Mouse (Mus musculus): ENCODE results near the gene Usp46. TPM values are rescaled to one million over a fixed set of nuclear protein-coding genes. Genes with fewer than 3 reads are reported as not detected.
A peak's percentile ranks its signal among the peaks of the same experiment; 100 is the strongest.

The Usp46 gene
- 10.5 and 13.8 TPM in 2 replicates for total RNA-seq (2012; rRNA removed)

- peaks cover 7 to 19% of the 10 kb centered on the region in 2 experiments; a peak in 3 of 4 replicates for H3K4me1 ChIP-seq (ENCODE audit: control insufficient read depth in 2 of 2, insufficient read depth in 2 of 2, low read length in 2 of 2, poor library complexity in 1 of 2)
- H3K9me3 ChIP-seq (ENCODE audit: control insufficient read depth, insufficient read depth, low read depth, low read length) = no peaks in the 10 kb centered on the region
- TF ChIP-seq CHD2 (IDR thresholded peaks at IDR 0.05; ENCODE audit: low read depth, low read length) = no peak
- TF ChIP-seq HCFC1 (IDR thresholded peaks at IDR 0.05; ENCODE audit: borderline replicate concordance, insufficient read depth, low read length) = no peak; the same call in 1 of the 2 replicates
- TF ChIP-seq MAFK (IDR thresholded peaks at IDR 0.05; ENCODE audit: insufficient read depth, low read depth, low read length) = no peak
- no peak for TF ChIP-seq ZNF384 (IDR thresholded peaks at IDR 0.05; ENCODE audit: low read depth, low read length)
- TF ChIP-seq ZC3H11A (IDR thresholded peaks at IDR 0.05; ENCODE audit: borderline replicate concordance, low read depth, low read length) = no peak
- peak within 1 kb of the TSS; percentile 62 for H3K9ac ChIP-seq (ENCODE audit: insufficient read depth, low read depth, low read length, poor library complexity, severe bottlenecking)
- H3K27ac ChIP-seq (ENCODE audit: insufficient read depth, low read depth, low read length, poor library complexity, severe bottlenecking) = peak within 1 kb of the TSS; percentile 17; the same call in 1 of the 2 replicates
- no peaks in the 10 kb centered on the region for H3K36me3 ChIP-seq (ENCODE audit: control insufficient read depth, insufficient read depth, low read length, poor library complexity, severe bottlenecking)
- peak within 1 kb of the TSS; percentile 78 to 93 for H3K4me3 ChIP-seq (ENCODE audit: insufficient read depth in 1 of 2, low read depth in 1 of 2, low read length in 2 of 2, poor library complexity in 1 of 2, severe bottlenecking in 1 of 2)
- no peak for DNase-seq (ENCODE audit: low read depth, low spot score)
- in situ Hi-C loops (cut with MboI; ENCODE audit: low sequenced_read_pairs in 2 of 2, unreplicated experiment in 2 of 2) = no loop called here
Measured at GRCm38 (mm10) chr5:74067831-74068713, at the start of gene Usp46. TSS of gene Usp46 (minus strand) at chr5:74068431.

GRCm38 (mm10) chr5:74113961-74114689 lies 45.9 kb upstream of the Usp46 start:
- Histone ChIP-seq H3K4me3 (ENCODE audit: insufficient read depth in 1 of 2, low read depth in 1 of 2, low read length in 2 of 2, poor library complexity in 1 of 2, severe bottlenecking in 1 of 2) (no peak overlapping the region), H3K9ac (ENCODE audit: insufficient read depth, low read depth, low read length, poor library complexity, severe bottlenecking) (no peak overlapping the region), H3K36me3 (ENCODE audit: control insufficient read depth, insufficient read depth, low read length, poor library complexity, severe bottlenecking) (no peaks in the 10 kb centered on the region), H3K27ac (ENCODE audit: insufficient read depth, low read depth, low read length, poor library complexity, severe bottlenecking) (no peak overlapping the region), H3K9me3 (ENCODE audit: control insufficient read depth, insufficient read depth, low read depth, low read length) (no peaks in the 10 kb centered on the region), H3K4me1 (ENCODE audit: control insufficient read depth in 2 of 2, insufficient read depth in 2 of 2, low read length in 2 of 2, poor library complexity in 1 of 2) (no peaks in the 10 kb centered on the region)
- TF ChIP-seq CHD2 (IDR thresholded peaks at IDR 0.05; ENCODE audit: low read depth, low read length) = no peak
- no peak for TF ChIP-seq HCFC1 (IDR thresholded peaks at IDR 0.05; ENCODE audit: borderline replicate concordance, insufficient read depth, low read length)
- no peak for TF ChIP-seq ZNF384 (IDR thresholded peaks at IDR 0.05; ENCODE audit: low read depth, low read length)
- TF ChIP-seq ZC3H11A (IDR thresholded peaks at IDR 0.05; ENCODE audit: borderline replicate concordance, low read depth, low read length) = no peak
- TF ChIP-seq MAFK (IDR thresholded peaks at IDR 0.05; ENCODE audit: insufficient read depth, low read depth, low read length) = no peak
- in situ Hi-C loops (cut with MboI; ENCODE audit: low sequenced_read_pairs in 2 of 2, unreplicated experiment in 2 of 2) = no loop called here
- no peak for DNase-seq (ENCODE audit: low read depth, low spot score)

GRCm38 (mm10) chr5:74105445-74105844 lies 37.2 kb upstream of the Usp46 start:
- DNase-seq (ENCODE audit: low read depth, low spot score) = no peak
- H3K27ac ChIP-seq (ENCODE audit: insufficient read depth, low read depth, low read length, poor library complexity, severe bottlenecking) = no peak overlapping the region
- H3K9ac ChIP-seq (ENCODE audit: insufficient read depth, low read depth, low read length, poor library complexity, severe bottlenecking) = no peak overlapping the region
- TF ChIP-seq CHD2 (IDR thresholded peaks at IDR 0.05; ENCODE audit: low read depth, low read length) = no peak
- TF ChIP-seq MAFK (IDR thresholded peaks at IDR 0.05; ENCODE audit: insufficient read depth, low read depth, low read length) = no peak
- no peak for TF ChIP-seq ZC3H11A (IDR thresholded peaks at IDR 0.05; ENCODE audit: borderline replicate concordance, low read depth, low read length)
- no peak for TF ChIP-seq HCFC1 (IDR thresholded peaks at IDR 0.05; ENCODE audit: borderline replicate concordance, insufficient read depth, low read length)
- TF ChIP-seq ZNF384 (IDR thresholded peaks at IDR 0.05; ENCODE audit: low read depth, low read length) = no peak
- no peaks in the 10 kb centered on the region for H3K9me3 ChIP-seq (ENCODE audit: control insufficient read depth, insufficient read depth, low read depth, low read length)
- no peak overlapping the region for H3K4me3 ChIP-seq (ENCODE audit: insufficient read depth in 1 of 2, low read depth in 1 of 2, low read length in 2 of 2, poor library complexity in 1 of 2, severe bottlenecking in 1 of 2)
- in situ Hi-C loops (cut with MboI; ENCODE audit: low sequenced_read_pairs in 2 of 2, unreplicated experiment in 2 of 2) = no loop called here
- H3K4me1 ChIP-seq (ENCODE audit: control insufficient read depth in 2 of 2, insufficient read depth in 2 of 2, low read length in 2 of 2, poor library complexity in 1 of 2) = no peaks in the 10 kb centered on the region
- no peaks in the 10 kb centered on the region for H3K36me3 ChIP-seq (ENCODE audit: control insufficient read depth, insufficient read depth, low read length, poor library complexity, severe bottlenecking)

DNA sequence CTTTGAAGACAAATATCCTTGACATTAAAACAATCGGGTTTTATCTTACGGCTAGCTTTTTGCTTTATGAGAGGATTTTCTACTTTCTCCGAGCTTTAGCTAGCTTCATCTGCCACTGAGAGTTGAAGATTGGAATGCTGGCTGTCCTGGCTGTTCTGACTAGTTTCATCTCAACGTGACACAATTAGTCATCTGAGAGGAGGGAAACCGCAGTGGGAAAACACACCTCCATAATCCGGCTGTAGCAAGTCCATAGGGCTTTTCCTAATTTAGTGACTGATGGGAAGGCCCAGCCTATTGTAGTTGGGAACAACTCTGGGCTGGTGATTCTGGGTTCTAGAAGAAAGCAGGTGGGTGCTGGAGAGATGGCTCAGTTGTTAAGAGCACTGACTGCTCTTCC lies 33.5 kb upstream of the Usp46 start:
- no peaks in the 10 kb centered on the region; a peak in 2 of 4 replicates for H3K4me1 ChIP-seq (ENCODE audit: control insufficient read depth in 2 of 2, insufficient read depth in 2 of 2, low read length in 2 of 2, poor library complexity in 1 of 2)
- no peak overlapping the region for H3K9ac ChIP-seq (ENCODE audit: insufficient read depth, low read depth, low read length, poor library complexity, severe bottlenecking)
- H3K27ac ChIP-seq (ENCODE audit: insufficient read depth, low read depth, low read length, poor library complexity, severe bottlenecking) = no peak overlapping the region
- H3K9me3 ChIP-seq (ENCODE audit: control insufficient read depth, insufficient read depth, low read depth, low read length) = no peaks in the 10 kb centered on the region
- no peaks in the 10 kb centered on the region for H3K36me3 ChIP-seq (ENCODE audit: control insufficient read depth, insufficient read depth, low read length, poor library complexity, severe bottlenecking)
- in situ Hi-C loops (cut with MboI; ENCODE audit: low sequenced_read_pairs in 2 of 2, unreplicated experiment in 2 of 2) = no loop called here
- no peak for DNase-seq (ENCODE audit: low read depth, low spot score)
- TF ChIP-seq MAFK (IDR thresholded peaks at IDR 0.05; ENCODE audit: insufficient read depth, low read depth, low read length) (no peak), CHD2 (IDR thresholded peaks at IDR 0.05; ENCODE audit: low read depth, low read length) (no peak), ZNF384 (IDR thresholded peaks at IDR 0.05; ENCODE audit: low read depth, low read length) (no peak), ZC3H11A (IDR thresholded peaks at IDR 0.05; ENCODE audit: borderline replicate concordance, low read depth, low read length) (no peak), HCFC1 (IDR thresholded peaks at IDR 0.05; ENCODE audit: borderline replicate concordance, insufficient read depth, low read length) (no peak)
- H3K4me3 ChIP-seq (ENCODE audit: insufficient read depth in 1 of 2, low read depth in 1 of 2, low read length in 2 of 2, poor library complexity in 1 of 2, severe bottlenecking in 1 of 2) = no peak overlapping the region
